Mouse (Mus musculus): ENCODE measurements around the gene Hoxa7.

DNA sequence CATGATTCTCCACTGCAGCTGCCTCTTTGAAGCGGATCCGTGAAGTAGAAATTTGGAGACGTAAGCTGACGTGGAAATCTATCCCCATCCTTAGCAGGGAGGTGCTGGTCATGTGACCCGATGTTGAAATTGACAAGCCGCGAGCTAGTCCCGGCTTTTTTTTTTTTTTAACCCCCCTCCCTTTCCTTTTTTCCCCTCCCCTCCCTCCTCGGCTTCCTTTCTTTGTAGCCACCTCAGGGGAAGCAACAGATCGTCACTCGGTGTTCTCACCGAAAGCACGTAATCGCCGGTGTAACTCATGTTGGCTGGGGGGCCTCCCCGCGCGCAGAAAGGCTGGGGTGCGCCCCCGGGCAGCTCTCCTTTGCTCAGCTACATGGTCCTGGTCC is 24.1 kb upstream of the Hoxa7 start, which contains the start of gene Hoxa11:
- TF ChIP-seq E2F4 (IDR thresholded peaks at IDR 0.05; ENCODE audit: insufficient read depth) = no peak
- no peak for TF ChIP-seq POLR2A (IDR thresholded peaks at IDR 0.05; ENCODE audit: insufficient read length, low read depth)
- TF ChIP-seq TCF12 (IDR thresholded peaks at IDR 0.05; ENCODE audit: insufficient read depth, poor library complexity, severe bottlenecking) = no peak
- TF ChIP-seq CEBPB (IDR thresholded peaks at IDR 0.05; ENCODE audit: insufficient read depth, poor library complexity, severe bottlenecking) = peak; percentile 68; the same call in 1 of the 2 replicates
- TF ChIP-seq USF1 (IDR thresholded peaks at IDR 0.05; ENCODE audit: low read depth) = peak; percentile 93
- TF ChIP-seq MAX (IDR thresholded peaks at IDR 0.05; ENCODE audit: low read depth) = no peak
- no peak for TF ChIP-seq MYOD1 (IDR thresholded peaks at IDR 0.05; ENCODE audit: control insufficient read depth in 1 of 3, insufficient read length in 2 of 3, low read depth in 2 of 3)
- TF ChIP-seq TCF3 (IDR thresholded peaks at IDR 0.05; ENCODE audit: insufficient read length, low read depth) = no peak

All from myocyte (in vitro differentiated cells).